In genomic region chrX:73474340-73475165, GRCm38 (mm10) we compare ENCODE assay signal across 13 mouse cellular contexts. TPM values are rescaled to one million over a fixed set of nuclear protein-coding genes. Genes with fewer than 3 reads are reported as not detected.
A peak's percentile ranks its signal among the peaks of the same experiment; 100 is the strongest.
DNase-seq lines count a peak whose midpoint lies in the region; ATAC-seq lines count a peak whose summit lies in the region.
"Had no signal": no experiment of that assay in that cellular context is flagged by ENCODE, and none has a peak within 500 bp of the region (broad histone marks: within the 10 kb centered on the region; RNA-seq: fewer than 3 reads in every experiment).

No protein-coding gene starts in this region.

- no peak overlapping the region for H3K9ac ChIP-seq in kidney, embryonic 16.5 days (replicated peaks; ENCODE audit: low read length)
- no peak overlapping the region for H3K9ac ChIP-seq in embryonic facial prominence, embryonic 13.5 days
- H3K9ac ChIP-seq in heart, embryonic 15.5 days: no peak overlapping the region
- H3K9ac ChIP-seq: forebrain, postnatal 0 days; hindbrain, embryonic 14.5 days had no signal

- H3K36me3 ChIP-seq in kidney, embryonic 16.5 days (ENCODE audit: insufficient read depth, low read length): no peaks in the 10 kb centered on the region
- no peaks in the 10 kb centered on the region for H3K36me3 ChIP-seq in embryonic facial prominence, embryonic 13.5 days
- no peaks in the 10 kb centered on the region for H3K36me3 ChIP-seq in heart, embryonic 15.5 days
- H3K36me3 ChIP-seq: G1E had no signal

- H3K27me3 ChIP-seq in kidney, embryonic 16.5 days (ENCODE audit: insufficient read depth, low read length): peaks cover 10% of the 10 kb centered on the region; the same call in 1 of the 2 replicates
- peaks cover 21% of the 10 kb centered on the region for H3K27me3 ChIP-seq in embryonic facial prominence, embryonic 13.5 days
- H3K27me3 ChIP-seq in heart, embryonic 15.5 days: no peaks in the 10 kb centered on the region; the same call in 1 of the 2 replicates

- H3K27ac ChIP-seq in kidney, embryonic 16.5 days (ENCODE audit: low read length): peak overlapping the region; percentile 51
- H3K27ac ChIP-seq in embryonic facial prominence, embryonic 13.5 days: peak overlapping the region; percentile 92
- peak overlapping the region; percentile 60 for H3K27ac ChIP-seq in heart, embryonic 15.5 days
- H3K27ac ChIP-seq: hindbrain, embryonic 14.5 days had no signal

- 0 out of 2 replicates have a peak, but pooled peaks have one; percentile 36 for ATAC-seq in kidney, embryonic 16.5 days (ENCODE audit: low FRiP score, low TSS enrichment)
- peak; percentile 80; the same call in 1 of the 2 replicates for ATAC-seq in embryonic facial prominence, embryonic 13.5 days (ENCODE audit: insufficient number of reproducible peaks, insufficient read depth, low FRiP score, low TSS enrichment, low read depth)
- no peak; the same call in 1 of the 2 replicates for ATAC-seq in heart, embryonic 15.5 days (replicated peaks; ENCODE audit: insufficient number of reproducible peaks, insufficient read depth, low FRiP score, low read depth)
- ATAC-seq: forebrain, postnatal 0 days had no signal

- no peak overlapping the region for H3K4me2 ChIP-seq in kidney, embryonic 16.5 days (replicated peaks; ENCODE audit: low read depth, low read length)
- H3K4me2 ChIP-seq in embryonic facial prominence, embryonic 13.5 days: peak overlapping the region; percentile 11; the same call in 1 of the 2 replicates
- H3K4me2 ChIP-seq in heart, embryonic 15.5 days: no peak overlapping the region
- H3K4me2 ChIP-seq: hindbrain, embryonic 14.5 days had no signal

- no peaks in the 10 kb centered on the region; the same call in none of the 2 replicates for H3K4me1 ChIP-seq in kidney, embryonic 16.5 days (ENCODE audit: insufficient read depth, low read length)
- peaks cover 33% of the 10 kb centered on the region for H3K4me1 ChIP-seq in embryonic facial prominence, embryonic 13.5 days
- H3K4me1 ChIP-seq in heart, embryonic 15.5 days (replicated peaks): peaks cover 5% of the 10 kb centered on the region

- WGBS in kidney, embryonic 16.5 days: 44% methylated on average over 12 of the region's 12 CpGs
- 41% methylated on average over 12 of the region's 12 CpGs for WGBS in embryonic facial prominence, embryonic 13.5 days
- WGBS in heart, embryonic 15.5 days: 38% methylated on average over 12 of the region's 12 CpGs

- DNase-seq in kidney, postnatal 25 days: no peak
- peak; percentile 37 for DNase-seq in lung, postnatal 14 days
- DNase-seq in thymus, postnatal 25 days: no peak
- no peak for DNase-seq in ovary, postnatal 36 days (ENCODE audit: low spot score)
- DNase-seq: adrenal gland, postnatal 14 days; cerebellum, postnatal 25 days; forebrain, postnatal 0 days; right cerebral cortex, postnatal 14 days had no signal

- no peak overlapping the region for H3K4me3 ChIP-seq in kidney, embryonic 16.5 days (ENCODE audit: low read length)
- H3K4me3 ChIP-seq in embryonic facial prominence, embryonic 13.5 days: no peak overlapping the region
- no peak overlapping the region for H3K4me3 ChIP-seq in heart, embryonic 15.5 days

- no peaks in the 10 kb centered on the region for H3K9me3 ChIP-seq in kidney, embryonic 16.5 days (ENCODE audit: low read length)
- no peaks in the 10 kb centered on the region for H3K9me3 ChIP-seq in embryonic facial prominence, embryonic 13.5 days
- H3K9me3 ChIP-seq in heart, embryonic 15.5 days (replicated peaks): no peaks in the 10 kb centered on the region
- H3K9me3 ChIP-seq: G1E had no signal

RNA-seq across cellular contexts. Expression of gene Bgn, which starts 8.8 kb away (rescaled TPM):
- polyA plus RNA-seq in kidney, embryonic 16.5 days (2015; fragmentation: Nextera tagmentation; extraction: Ambion mirVana): 98.7 and 109 TPM in 2 replicates
- polyA plus RNA-seq in embryonic facial prominence, embryonic 13.5 days (2015; fragmentation: Nextera tagmentation; extraction: Ambion mirVana): 121 and 154 TPM in 2 replicates
- 110 and 151 TPM in 2 replicates for polyA plus RNA-seq in heart, embryonic 15.5 days (2015; fragmentation: Nextera tagmentation; extraction: Ambion mirVana)
- polyA plus RNA-seq: G1E had no signal

RNA-seq across cellular contexts. Expression of gene Haus7, which starts 15.7 kb away (rescaled TPM):
- polyA plus RNA-seq in kidney, embryonic 16.5 days (2015; fragmentation: Nextera tagmentation; extraction: Ambion mirVana): 64.2 and 70.0 TPM in 2 replicates
- polyA plus RNA-seq in embryonic facial prominence, embryonic 13.5 days (2015; fragmentation: Nextera tagmentation; extraction: Ambion mirVana): 83.0 and 96.2 TPM in 2 replicates
- 40.3 and 41.3 TPM in 2 replicates for polyA plus RNA-seq in heart, embryonic 15.5 days (2015; fragmentation: Nextera tagmentation; extraction: Ambion mirVana)

RNA-seq across cellular contexts. Expression of gene Atp2b3, which starts 28.3 kb away (rescaled TPM):
- polyA plus RNA-seq in kidney, embryonic 16.5 days (2015; fragmentation: Nextera tagmentation; extraction: Ambion mirVana): 0.19 TPM in 2 replicates
- polyA plus RNA-seq in embryonic facial prominence, embryonic 13.5 days (2015; fragmentation: Nextera tagmentation; extraction: Ambion mirVana): 0.24 and 0.28 TPM in 2 replicates
- polyA plus RNA-seq in heart, embryonic 15.5 days (2015; fragmentation: Nextera tagmentation; extraction: Ambion mirVana): 0.18 and 0.25 TPM in 2 replicates
- polyA plus RNA-seq: G1E had no signal

RNA-seq across cellular contexts. Expression of gene Trex2, which starts 39.4 kb away (rescaled TPM):
- polyA plus RNA-seq in kidney, embryonic 16.5 days (2015; fragmentation: Nextera tagmentation; extraction: Ambion mirVana): not detected in 2 replicates
- 0.55 TPM in 1 of 2 replicates, not detected in the other for polyA plus RNA-seq in embryonic facial prominence, embryonic 13.5 days (2015; fragmentation: Nextera tagmentation; extraction: Ambion mirVana)
- not detected in 2 replicates for polyA plus RNA-seq in heart, embryonic 15.5 days (2015; fragmentation: Nextera tagmentation; extraction: Ambion mirVana)
- polyA plus RNA-seq: forebrain, postnatal 0 days; G1E; hindbrain, embryonic 14.5 days had no signal
